Mouse (Mus musculus): ENCODE measurements at regions not wholly inside any gene's neighbourhood (a gene's known extent, or its start where the extent isn't known, plus 50 kb on each side); places are given as distances from the start of the nearest gene placed in this dataset.

DNA sequence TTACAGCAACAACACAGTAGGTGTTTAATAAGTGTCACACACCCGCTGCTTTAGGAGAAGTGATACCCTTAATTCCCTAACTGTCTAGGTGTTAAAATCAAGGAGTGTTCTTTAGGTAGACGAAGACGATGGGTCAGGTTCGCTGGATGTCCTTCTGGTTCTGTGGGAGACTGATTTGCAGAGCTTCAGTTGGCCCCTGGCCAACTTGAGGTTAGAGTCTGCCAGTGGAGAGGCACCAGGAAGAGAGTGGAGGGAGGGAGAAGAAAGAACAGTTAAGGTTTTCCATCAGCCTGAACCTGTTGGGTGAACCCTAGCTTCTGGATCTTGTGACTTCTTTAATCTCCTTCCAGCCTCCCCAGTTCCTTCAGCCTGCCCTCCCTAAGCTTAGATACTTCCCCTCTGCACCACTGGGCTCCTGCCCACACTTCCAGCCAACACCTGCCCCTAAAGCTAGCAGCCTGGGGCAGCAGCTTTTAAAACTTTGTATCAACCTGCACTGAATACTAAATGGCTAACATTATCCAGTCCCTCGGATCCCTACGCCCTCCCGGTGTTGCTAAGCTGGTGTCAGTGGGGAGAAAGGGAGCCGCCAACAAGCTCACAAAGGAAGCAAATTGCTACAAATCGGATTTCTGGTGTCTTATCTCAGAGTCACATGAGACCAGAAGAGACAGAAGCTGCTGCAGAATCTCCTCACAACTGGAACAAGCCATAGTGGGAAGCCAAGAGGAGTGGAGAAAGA is 62.1 kb upstream of the Adgrl1 start:
- no peak for DNase-seq

DNA sequence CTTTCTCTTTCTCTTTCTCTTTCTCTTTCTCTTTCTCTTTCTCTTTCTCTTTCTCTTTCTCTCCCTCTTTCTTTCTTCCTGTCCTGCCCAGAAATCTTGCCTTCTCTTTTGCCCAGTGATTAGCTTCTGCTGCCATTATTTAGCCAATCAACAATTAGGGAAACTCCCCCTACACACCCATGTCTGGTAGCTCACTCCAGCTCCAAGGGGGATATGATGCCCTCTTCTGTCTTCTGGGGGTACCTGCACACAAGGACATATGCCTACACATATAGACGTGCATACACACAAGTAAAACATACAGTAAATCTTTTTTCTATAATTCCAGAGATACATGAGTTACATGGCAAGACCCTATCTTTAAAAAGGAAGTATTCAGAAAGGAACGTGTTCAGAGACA is 70.1 kb upstream of the Adgrl1 start:
- DNase-seq = no peak

DNA sequence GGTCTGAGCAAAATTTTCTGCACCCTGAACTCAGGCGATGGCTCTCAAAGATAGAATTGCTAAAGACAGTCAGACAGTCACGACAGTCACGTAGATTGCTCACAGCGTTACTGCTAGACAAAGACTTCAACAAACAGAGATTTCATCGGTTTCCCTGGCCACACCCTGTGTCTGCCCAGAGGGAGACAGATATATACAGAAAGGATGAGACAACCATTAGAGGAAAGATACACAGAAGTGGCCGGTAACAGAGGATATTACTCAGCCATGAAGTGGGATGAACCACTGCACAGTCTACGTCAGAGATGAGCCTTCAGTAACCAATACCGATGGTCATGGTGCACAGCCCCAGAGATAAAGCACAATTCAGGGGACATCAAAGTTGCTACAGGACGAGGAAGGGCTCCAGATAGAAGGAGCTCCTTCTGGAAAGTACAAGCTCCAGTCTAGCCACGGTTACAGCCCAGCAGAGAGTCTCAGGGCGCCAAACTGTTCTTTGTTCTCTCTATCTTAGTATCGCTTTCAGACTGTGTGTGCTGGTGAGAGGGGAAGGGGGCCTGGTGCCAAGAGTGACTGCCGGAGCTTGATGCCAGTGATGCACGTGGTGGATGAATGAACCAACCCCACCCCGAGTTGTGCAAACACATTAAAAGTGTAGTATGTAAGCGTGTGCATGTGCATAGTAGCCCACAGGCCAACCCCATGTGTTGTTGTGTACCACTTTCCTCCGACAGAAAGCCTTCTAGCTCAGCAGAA is 74.8 kb upstream of the Adgrl1 start:
- DNase-seq = no peak

DNA sequence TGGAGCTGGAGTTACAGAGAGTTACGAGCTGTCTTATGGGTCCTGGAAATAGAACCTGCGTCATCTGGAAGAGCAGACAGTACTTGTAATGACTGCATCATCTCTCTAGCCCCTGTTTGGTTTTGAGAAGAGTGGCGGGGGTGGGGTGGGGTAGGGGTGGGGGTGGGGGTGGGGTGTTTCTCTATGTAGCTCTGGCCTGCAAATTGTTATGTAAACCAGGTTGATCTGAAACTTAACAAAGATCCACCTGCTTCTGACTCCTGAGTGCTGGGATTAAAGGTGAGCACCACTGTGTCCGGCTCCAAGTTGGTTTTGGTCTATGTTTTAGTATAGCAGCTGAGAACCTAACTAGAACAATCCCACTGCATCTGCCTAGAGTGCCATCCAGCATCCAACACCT is 78.0 kb upstream of the Adgre5 start:
- no peak for DNase-seq

DNA sequence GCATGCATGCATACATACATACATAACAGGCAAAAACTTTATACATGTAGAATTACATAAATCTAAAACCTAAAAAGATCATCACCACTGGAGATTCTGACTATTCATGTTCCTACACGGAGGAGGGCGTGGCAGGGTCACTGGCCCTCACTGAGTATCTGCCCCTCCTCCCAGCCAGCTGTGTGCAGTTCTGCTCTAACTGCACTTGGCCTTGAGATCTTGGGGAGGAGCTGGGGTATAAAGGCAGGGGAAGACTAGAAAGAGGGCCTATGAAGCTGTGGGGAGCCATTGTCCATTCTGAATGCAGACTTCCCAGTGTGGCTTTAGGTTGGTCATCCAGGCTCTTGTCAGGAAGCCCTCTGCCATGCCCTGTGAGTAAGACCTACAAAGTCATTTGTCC is 69.5 kb upstream of the Adgre5 start:
- DNase-seq = no peak

DNA sequence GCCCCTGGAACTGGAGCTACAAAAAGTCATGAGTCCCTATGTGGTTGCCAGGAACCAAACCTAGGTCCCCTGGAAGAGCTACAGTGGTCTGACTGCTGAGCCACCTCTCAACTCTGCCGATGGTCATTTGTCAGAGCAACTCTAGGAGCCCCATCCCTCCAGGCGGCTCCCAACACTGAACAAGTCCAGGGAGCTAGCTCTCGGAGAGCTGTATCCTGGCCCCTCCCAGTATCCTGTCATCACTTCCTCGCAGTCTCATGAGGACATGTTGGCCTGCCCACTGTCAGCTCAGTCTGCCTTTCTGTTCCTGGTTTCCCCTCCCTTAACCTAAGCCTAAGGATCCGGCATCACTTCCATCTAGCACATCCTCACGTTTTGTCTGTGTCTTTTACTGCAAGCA is 64.5 kb upstream of the Adgre5 start:
- peak; percentile 20 for DNase-seq

DNA sequence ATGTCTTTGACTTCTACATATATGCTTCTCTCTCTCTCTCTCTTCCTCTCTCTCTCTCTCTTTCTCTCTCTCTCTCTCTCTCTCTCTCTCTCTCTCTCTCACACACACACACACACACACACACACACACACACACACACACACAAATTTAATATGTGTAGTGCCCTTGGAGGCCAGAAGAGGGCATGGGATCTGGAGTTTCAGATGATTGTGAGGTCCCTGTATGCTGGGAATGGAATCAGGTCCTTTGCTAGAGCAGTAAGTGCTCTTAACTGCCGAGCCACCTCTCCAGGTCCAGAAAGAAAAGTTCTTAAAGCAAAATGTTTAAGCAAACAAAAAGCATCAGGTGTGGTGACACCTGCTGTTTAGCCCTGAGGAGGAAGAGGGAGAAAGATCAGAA is 62.2 kb upstream of the Adgre5 start:
- DNase-seq = peak; percentile 22

DNA sequence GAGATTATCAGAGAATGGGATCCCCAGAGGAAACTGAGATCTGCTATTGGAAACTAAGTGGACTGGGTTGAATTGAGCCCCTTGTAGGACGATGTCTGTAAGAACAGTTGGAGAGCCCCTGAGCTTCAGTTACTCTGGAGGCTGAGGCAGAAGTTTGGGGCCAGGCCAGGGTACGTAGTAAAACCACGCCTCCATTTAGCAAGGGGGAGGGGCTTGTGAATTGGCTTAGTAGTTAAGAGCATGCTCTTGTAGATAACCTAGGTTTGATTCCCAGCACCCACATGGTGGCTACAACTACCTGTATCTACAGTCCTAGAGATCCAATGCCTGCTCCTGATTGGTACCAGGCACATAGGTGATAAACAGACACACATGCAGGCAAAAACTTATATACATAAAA is 61.4 kb upstream of the Adgre5 start:
- peak; percentile 21 for DNase-seq

DNA sequence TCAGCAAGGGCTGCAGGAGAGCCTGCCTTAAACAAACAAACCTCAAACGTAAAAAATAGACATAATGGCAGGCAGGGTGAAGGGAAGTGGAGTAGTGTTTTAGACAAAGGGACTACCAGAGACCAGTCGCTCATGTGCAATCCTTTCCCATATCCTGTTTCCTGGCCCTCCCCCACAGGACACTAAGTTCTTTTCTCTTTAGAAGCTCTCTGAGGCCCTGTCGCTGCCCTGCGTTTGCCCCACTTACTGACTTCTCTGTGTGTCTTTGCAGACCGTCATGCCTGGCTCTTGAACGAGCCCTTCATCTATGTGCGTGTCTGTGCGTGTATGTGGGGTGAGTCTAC is 58.5 kb upstream of the Adgre5 start:
- peak; percentile 14 for DNase-seq

DNA sequence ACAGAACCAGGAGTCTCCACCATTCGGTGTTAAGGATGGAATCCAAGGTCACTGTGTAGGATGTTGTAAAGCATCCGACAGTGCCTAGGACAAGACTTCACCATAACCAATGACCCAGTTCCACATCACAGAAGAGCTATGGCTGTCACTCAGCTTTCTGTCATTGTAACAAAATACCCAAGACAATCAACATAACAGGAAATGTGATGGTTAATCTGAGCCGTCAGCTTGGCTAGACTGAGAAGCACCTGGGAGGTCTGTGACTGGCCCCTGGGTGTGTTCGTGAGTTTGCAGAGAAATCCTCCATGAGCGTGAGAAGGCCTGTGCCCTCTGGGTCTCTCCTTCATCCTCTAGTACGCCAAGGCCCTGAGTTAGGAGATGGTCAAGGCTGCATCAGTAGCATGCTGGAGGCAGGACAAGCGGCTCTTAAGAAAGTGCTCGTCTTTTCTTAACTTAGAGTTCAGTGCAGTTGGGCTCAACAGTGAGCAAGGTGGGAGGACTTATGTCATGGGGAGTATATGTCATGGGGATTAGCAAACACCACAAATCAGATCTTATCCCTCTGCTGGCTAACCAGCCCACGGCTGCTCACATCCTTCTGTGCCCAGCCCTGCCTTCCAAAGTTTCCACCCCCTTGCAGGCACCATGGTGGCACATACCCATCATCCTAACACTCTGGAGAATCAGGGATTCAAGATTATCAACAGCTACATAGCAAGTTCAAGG is 57.9 kb upstream of the Adgre5 start:
- no peak for DNase-seq

DNA sequence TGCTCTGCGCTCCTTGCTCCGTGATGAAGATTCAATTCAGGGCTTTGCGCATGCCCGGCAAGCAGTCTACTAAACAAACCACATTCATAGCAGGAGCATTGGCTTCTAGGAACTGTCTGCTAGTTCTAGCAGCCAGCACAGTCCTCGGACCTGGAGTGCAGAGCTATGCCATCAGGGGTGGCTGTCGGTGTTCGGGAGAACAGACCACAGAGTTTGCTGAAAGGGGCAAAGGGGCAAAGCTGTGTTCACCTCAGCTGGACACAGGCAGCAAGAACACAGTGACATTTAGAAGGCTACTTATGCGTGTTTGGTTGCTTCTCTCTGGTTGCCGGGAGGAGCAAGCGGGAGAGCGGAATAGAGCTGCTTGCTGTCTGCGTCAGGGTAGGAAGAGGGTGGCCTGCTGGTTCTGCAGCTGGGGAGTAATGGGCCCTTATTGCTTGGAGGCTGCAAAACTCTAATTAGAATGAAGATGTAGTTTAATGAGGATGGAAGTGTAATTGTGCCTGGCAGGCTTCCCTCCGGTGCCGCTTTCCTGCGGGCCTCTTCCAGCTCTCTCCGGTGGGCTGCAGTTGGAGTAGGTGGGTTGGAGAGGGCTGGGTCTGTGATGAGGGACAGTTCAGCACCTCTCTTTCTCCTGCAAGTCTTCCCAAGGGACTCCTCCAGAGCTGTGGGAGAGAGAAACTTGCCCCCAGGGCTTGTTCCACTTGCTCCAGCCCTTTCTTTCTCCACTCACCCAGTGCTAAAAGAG is 52.5 kb upstream of the Adgre5 start:
- DNase-seq = no peak

Data from embryo, embryonic 11 days (tissue).